Mouse (Mus musculus) spleen, adult 12 weeks (tissue): ENCODE measurements around the gene Ddx39.

ENCODE experiments used
- DNase-seq: peaks from one replicate; pipeline ENCODE4 v3.0.0; 2022; ENCODE audit warnings: low spot score

Ddx39 gene

DNA sequence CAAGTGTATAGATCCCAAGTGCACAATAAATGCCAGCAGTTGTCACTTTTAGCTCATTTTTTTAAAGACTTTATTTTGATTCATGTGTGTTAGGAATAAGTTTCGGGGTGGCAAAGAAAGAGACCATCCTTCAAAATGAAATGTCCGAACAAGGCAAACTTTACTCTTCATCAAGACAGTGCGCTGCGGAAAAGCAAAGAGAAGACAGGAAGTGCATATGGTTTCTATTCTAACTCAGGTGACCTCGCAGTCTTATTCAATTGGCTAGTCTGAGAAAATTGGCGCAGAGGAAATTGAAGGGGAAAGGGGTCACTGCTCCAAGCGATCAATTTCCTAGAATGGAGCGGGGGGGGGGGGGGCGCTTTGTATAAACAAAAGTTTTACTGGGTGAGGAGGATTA lies 15.4 kb upstream of the Ddx39 start:
- DNase-seq = no peak

DNA sequence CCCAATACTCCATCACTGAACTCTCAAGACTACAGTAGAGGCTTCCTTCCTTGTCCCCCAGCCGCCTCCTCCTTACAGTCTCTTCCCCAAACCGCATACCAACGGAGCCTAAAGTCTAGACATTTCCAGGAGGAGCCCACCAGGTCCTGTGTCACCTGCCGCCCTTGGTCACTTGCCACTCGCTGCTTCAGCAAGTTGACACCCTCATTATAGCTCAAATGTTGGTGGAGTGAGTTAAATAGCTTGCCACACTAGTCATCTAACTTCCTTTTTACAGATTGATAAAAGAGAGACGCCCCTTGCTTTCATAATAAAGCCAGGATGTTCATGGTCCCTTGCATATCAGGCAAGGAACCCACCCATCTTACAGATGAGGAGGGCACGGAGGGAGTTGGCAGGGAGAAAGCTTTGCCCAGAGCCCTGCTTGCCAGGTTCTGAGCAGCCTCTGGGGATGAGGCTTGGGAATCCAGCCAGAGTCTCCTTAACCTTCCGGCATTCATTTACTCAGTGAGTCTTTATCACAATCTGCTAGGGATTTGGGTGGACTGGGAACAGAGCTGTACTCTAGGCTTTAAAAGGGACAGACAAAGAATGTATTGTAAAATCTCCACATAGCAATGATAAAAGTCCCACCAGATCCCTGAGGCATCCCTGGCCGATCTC lies 14.4 kb upstream of the Ddx39 start:
- DNase-seq = no peak

DNA sequence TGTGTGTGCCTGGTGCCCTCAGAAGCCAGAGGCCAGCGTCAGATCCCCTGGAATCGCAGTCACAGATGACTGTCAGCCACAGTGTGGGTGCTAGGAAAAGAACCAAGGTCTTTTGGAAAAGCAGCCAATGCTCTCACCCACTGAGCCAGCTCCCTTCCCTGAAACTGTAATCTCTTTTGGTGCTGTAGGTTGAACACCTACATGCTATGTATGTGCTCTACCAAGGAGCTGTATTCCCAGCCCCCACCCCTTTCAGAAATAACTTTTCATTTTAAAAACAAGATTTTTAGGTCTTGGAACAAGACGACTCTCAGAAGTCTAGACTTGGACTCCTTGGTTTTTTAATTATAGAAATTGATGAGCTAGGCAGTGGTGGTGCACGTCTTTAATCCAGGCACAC lies 11.6 kb upstream of the Ddx39 start:
- no peak for DNase-seq

DNA sequence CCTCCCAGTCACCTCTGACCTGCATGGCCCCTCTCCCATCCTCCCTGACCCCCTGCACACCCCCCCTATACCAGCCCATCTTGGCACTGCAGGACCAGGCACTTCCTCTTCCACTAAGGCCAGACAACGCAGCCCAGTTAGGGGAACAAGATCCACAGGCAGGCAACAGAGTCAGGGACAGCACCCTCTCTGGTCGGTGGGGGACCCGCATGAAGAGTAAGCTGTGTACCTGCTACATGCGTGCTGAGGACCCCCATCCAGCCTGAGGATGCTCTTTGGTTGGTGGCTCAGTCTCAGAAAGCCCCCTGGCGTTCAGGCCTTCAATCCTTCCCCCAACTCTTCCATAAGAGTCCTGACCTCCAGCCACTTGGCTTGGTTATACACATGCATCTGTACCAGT lies 8.6 kb upstream of the Ddx39 start:
- no peak for DNase-seq

DNA sequence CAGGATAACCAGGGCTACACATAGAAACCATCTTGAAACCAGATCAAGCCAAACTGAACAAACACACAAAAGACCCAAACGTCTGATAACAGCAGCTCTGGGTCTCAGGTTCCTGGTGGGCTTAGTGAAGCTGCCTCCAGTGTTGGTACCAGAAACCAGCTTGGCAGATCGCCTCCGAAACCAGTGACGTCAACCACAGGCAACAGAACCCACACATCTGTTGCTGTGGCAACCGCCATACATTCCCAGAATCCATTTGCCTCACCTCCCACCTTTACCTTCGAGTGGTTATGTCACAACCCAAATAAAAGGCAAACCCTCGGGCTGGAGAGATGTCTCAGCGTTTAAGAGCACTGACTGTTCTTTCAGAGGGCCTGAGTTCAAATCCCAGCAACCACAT lies 7.4 kb upstream of the Ddx39 start:
- no peak for DNase-seq

DNA sequence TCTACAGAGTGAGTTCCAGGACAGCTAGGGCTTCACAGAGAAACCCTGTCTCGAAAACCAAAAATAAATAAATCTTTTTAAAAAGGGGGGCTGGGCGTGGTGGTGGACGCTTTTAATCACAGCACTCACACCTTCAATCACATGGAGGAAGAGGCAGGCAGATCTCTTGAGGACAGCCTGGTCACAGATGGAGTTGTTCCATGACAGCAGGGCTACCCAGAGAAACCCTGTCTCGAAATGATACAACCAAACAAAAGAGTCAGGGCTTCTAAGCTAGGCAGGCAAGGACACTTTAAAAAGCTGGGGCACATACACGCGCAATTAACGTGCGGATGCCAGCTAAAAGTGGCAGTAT lies 324 bp upstream of the Ddx39 start:
- DNase-seq = no peak

DNA sequence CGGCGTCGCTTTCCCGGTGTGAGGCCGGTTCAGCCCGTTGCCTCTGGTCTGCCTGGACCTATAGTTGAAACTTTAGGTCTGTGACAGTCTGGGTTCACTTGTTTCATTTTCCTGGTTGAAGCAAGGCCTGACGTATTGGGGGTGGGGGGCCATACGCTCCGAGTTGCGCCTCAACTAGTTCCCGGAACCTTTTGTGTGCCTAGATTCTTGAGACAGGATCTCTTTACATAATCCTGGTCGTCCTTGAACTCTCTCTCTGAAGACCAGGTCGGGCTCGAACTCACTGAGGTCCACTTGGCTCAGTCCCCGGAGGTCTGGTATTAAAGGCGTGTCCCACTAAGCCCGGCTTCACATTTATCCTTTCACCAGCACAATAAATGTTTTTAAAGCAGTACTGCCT lies 794 bp downstream of the Ddx39 start:
- DNase-seq = no peak

DNA sequence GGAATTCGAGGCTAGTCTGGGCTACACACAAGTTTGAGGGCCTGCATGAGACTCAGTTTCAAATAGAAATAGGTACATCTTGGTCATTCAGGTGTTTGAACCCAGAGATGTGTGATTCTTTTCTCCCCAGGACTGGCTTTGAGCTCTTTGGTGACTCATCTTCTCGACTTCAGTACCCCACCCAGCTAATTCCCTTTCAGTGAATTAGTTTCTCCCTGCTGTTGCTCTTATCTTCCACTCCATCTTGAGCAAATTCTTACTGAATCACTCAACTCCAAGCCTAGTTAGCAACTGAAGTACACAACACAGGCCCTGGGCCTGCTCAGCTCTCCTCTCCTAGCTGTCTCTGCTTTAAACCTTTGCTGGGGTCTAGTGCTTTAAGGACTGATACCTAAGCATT lies 1.6 kb downstream of the Ddx39 start:
- DNase-seq = no peak

DNA sequence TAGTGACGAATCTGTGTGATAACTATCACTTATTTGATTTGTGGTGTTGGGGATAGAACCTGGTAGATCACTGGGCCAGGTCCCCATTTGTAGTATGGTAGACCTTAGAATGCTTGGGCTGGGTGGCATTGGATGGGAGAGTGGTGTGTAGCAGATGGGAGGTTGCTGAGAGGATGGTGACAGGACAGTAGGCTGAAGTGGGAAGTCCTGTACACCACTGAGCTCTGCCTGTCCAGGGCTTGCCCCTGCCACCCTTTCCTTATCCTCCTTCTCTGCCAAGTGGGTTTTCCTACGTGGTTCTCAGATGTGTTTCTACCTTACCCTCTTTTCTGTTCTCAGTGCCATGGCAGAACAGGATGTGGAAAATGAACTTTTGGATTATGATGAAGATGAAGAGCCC lies 4.1 kb downstream of the Ddx39 start:
- no peak for DNase-seq

DNA sequence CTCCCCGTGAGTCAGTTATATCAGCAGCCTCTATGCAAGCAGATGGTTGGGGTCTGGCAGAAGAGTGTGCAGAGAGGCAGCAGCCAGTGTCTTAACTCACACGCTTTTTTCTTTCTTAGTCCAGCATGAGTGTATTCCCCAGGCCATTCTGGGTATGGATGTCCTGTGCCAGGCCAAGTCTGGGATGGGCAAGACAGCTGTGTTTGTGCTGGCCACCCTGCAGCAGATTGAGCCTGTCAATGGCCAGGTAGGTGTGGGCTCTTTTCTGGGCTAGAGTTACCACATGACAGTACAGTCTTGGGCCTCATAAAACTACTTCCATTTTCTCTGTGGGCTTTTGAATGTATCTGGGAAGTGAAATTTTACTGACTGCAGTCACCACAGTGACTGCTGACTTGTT lies 4.7 kb downstream of the Ddx39 start:
- DNase-seq = no peak

DNA sequence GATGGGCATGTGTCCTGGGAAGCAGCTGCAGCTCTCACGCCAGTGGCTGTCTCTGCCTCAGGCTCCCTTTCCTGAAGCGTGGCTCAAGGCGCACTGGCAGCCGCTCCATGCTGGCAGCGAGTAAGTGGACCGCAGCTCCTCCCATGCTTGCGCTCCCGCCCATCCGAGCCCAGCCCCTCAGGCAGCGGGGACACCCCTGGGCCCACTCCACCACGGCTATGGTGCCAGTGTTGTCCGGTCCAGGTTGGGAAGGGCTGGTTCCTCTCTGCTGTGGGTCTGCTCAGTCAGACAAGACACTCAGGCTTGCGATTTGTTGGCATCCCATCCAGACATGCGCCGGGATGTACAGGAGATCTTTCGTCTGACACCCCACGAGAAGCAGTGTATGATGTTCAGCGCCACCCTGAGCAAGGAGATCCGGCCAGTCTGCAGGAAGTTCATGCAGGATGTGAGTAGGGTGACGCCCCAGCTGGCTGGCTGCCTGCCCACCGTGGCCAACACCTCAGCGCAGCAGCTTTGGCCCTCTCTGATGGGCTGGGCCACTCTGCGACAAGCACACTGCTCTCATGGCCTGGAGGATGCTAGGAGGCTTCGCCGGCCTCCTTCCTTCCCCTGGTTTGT lies 6.5 kb downstream of the Ddx39 start:
- no peak for DNase-seq

DNA sequence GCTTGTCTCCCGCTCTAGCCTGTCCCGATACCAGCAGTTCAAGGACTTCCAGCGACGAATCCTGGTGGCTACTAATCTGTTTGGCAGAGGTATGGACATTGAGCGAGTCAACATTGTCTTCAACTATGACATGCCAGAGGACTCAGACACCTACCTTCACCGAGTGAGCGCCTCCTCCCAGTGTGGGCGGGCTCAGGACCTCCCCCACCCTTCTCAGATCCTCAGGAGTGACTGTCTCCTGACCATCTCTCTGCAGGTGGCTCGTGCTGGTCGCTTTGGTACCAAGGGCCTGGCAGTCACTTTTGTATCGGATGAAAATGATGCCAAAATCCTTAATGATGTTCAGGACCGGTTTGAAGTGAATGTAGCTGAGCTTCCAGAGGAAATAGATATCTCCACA lies 7.7 kb downstream of the Ddx39 start:
- DNase-seq = no peak

DNA sequence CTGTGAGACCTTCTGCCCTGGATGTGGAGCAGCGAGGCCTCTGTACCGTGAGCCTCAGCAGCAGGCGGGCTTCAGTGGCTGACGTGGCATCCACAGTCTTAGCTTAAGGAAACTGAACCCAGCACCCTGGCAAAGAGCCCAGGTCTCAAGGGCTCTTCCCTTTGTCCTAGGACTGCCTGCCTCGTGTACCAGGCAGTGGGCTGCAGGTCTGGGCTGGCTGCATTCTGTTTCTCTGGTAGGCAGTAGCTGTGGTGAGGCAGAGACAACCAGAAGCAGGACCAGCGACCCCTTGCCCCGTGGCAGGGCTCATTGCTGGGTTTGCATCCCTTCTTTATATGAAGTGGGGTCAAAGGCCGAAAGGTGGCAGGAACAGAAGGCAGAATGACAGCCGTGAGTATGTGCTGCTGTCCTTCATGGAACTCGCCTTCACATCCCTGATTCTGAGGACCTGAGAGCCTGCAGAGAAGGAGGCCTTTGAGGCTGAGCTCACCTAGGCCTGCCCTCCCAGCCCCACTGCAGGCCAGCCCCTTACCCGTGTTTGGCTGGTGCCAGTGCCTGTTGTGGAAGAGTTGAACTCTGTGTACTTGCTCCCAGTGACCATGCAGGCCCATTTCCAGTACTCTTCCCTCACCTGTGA lies 8.6 kb downstream of the Ddx39 start:
- no peak for DNase-seq

DNA sequence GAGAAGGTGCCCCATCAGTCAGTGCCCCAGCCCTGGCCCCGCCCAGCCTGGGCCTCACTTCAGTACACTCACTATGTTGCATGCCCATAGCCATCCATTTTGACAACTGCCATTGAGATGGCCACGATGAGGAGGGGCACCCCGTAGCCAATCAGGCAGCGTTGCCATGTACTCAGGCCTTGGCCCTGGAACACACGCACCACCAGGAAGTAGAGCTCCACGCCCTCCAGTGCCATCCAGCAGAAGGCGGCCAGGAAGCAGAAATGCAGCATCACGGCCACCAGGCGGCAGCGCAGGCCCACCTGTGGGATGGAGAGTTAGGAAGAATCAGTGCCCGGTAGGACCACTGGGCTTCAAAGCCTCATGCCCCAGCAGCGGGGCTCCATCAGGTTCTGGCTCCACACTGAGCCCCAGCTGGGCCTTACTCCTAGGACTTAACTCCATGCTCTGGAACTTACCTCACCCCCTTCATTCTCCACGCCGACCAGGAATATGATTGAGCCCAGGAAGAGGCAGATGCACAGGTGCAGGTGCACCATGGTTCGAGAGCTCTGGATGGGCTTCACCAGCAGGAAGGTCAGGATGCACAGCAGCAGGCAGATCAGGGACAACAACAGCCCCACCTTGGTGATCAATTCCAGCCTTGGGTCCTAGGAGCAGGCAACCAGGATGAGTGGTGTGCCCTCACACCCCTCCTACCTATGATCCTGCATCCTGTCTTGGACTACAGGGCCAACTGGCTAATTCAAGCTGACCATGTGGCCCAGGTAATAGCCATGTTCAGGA lies 9.9 kb downstream of the Ddx39 start:
- no peak for DNase-seq

DNA sequence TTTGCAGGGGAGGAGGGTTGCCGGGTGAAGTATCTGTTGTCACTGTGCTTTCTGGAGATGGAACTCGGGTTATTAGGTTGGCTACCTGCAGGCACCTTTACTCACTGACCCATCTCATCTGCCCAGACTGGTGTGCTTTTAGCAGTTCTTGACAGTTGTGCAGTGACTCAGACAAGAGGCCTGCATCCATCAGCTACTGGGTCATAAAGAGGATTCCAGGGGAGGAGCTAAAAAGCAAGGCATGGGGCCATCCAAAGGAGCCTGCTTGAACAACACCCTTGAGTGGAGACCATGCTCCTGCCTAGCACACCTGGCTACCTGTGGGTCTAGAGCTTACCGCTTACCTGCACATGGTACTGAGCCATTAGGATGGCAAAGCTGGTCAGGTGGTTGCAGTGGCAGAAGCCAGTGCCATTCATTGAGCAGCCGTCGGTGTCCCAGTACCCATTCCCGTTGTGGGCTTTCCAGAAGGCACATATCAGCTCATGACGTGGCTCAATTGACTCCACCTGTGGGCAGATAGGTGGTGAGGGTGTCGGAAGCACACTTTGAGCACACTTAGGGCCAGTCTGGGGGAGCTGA lies 10.6 kb downstream of the Ddx39 start:
- DNase-seq = no peak

DNA sequence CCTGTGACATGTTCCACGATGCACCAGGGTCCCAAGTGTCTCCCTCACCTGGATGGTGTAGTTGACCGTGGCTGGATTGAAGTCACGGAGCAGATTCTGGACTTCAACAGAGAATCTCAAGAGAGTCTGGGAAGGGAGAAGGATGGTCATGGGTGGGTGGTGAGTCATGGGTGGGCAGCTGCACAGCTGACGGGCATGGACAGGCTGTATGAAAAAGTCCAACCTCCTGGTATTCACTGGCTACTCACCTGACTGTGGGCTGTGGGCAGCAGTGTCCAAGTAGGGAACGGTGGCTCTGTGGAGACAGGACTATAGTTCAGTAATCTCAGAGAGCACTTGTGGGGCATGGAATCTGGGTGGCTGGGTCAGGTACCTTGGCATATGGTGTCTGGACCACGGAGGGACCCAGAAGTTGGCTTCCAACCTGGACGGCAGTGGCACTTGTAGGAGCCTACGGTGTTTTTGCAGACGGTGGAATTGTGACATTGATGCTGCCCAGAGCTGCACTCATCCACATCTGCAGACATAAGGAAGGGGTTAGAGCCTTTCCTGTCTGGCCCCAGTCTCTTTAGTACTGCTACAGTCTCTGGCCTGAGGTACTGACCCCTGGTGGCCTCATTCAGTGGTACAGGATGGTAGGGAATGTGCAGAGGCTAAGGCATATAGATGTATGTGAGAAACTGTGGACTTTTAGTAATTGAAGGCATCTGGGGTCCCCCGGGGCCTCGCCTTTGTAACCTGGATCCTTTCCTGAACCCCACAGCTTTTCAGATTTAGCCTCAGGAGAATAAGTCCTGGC lies 14.2 kb downstream of the Ddx39 start:
- DNase-seq = no peak

DNA sequence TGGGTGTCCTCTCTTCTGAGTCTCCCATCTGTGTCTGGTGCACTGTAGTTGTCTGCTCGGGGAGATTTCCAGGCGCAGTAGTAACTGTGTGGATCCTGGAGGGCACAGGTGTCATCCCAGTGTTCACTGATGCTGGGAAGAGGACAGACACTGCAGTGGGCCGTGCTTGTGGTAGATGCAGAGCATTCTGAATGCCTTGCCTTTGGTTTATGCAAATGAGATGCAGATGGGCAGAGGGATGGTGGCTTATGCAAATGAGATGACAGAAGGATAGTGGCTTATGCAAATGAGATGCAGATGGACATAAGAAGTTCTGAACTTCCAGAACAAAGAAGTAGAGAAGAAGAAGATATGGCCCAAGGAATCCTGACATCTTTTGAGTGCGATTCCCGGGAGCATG lies 16.9 kb downstream of the Ddx39 start:
- no peak for DNase-seq

DNA sequence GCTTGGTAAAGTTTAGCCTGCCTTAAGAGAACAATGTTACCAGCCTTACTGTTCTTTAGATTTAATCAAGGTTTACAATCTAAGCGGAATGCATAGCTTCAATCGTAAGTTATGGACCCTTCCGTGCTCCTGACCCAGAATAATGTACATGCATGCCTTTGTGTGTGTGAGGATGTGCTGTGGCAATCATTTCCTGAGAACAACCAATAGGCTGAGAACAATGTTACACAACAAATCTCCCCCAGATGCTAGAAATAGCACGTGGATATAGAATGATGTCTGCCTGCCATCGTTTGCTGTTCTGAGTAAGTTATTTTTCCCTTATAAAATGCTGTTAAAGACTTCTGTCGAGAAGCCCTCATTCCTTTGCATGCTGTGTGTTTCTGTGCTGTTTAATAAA lies 17.9 kb downstream of the Ddx39 start:
- no peak for DNase-seq

DNA sequence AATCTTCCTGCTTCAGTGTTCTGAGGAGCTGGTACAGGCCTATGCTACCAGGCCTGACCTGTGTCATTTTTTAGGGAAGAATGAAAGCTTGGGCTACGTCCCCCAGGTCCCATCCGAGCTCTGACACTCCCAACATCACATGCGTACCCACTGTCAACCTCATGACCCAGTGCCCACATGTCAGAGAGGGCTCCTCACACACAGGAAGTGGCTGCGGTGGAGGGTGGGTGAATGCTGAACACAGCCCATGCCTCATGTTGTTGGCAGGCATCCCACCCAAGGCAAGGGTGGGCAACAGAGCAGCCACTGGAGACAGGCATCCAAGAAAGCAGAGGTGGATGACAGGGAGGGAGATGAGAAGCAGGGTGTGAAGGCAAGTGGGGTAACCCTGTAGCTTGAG lies 21.7 kb downstream of the Ddx39 start:
- DNase-seq = no peak

DNA sequence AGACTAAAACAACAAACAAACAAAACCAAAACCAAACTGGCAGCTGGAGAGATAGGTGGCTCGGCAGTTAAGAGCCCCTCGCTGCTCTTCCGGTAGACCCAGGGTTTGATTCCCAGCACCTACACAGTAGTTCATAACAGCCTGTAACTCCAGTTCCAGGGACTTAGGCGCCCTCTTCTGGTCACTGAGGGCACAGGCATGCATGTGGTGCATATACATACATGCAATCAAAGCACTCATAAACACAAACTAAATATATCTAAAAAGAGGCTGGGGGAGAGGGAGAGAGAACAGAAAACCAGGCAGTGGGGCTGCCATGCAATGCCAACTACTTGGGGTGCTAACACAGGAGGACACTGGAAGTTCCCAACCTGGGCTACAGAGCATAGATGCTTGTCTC lies 22.4 kb downstream of the Ddx39 start:
- DNase-seq = no peak

DNA sequence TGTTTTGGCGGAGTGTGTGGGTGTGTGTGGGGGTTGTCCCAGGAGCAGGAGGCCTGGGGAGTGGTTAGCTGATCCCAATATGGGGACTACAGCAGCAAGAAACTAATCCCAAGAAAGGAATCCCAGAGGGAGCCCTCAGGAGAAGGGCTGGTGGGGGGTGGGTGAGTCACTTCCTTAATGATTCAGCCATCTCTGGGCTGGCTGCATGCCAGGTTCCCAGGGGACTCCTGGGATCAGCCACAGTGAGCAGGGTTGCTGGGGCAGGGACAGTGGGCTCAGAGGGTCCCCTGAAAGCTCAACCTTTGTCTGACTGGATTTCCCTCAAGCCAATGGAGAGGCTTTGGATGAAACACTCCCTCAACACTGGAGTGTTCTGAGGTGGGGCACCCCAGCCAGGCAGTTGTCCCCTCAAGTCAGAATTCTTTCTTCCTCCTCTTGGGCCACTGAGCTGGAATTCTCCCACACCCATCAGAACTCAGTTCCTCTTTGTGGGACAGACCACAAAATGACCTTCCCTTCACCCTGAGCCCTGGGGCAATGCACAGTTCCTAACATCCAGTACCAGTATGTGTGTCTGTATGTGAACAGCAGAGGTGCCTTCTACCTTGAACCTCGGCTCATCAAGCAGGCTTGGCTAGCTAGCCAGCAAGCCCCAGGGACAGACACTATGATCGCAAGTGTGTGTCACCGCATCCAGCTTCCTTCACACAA lies 23.0 kb downstream of the Ddx39 start:
- no peak for DNase-seq
